Mouse (Mus musculus): ENCODE results near the gene Cd151.

Cd151 gene

GRCm38 (mm10) chr7:141501820-141502555 lies 34.8 kb downstream of the Cd151 start:
- no peak for DNase-seq

- no peak for DNase-seq
These were observed 35.3 kb downstream of the Cd151 start for GRCm38 (mm10) chr7:141502556-141502905.

- DNase-seq = no peak
These were observed 39.1 kb downstream of the Cd151 start for GRCm38 (mm10) chr7:141506278-141506677.

GRCm38 (mm10) chr7:141508160-141508559 lies 41.0 kb downstream of the Cd151 start:
- no peak for DNase-seq

GRCm38 (mm10) chr7:141510196-141510595 lies 43.0 kb downstream of the Cd151 start:
- no peak for DNase-seq

- no peak for DNase-seq
These were observed 43.5 kb downstream of the Cd151 start for GRCm38 (mm10) chr7:141510681-141511191.

- no peak for DNase-seq
These were observed 50.4 kb downstream of the Cd151 start for GRCm38 (mm10) chr7:141517638-141518037.

- DNase-seq = no peak
These were observed 51.1 kb downstream of the Cd151 start for GRCm38 (mm10) chr7:141518296-141518695.

GRCm38 (mm10) chr7:141518926-141519325 lies 51.7 kb downstream of the Cd151 start:
- no peak for DNase-seq

- no peak for DNase-seq
These were observed 52.6 kb downstream of the Cd151 start for GRCm38 (mm10) chr7:141519795-141520194.

Data from lung, postnatal 4 days (tissue).